Mouse (Mus musculus): ENCODE results near the gene Vmn1r124. TPM values are rescaled to one million over a fixed set of nuclear protein-coding genes. Genes with fewer than 3 reads are reported as not detected.
"Not testable (repeated sequence)": the region's sequence is repeated elsewhere in the genome, so short reads cannot be mapped to it uniquely, and the experiment has no call there.

Vmn1r124 gene
- total RNA-seq (2012; rRNA removed): not detected in 2 replicates

GRCm38 (mm10) chr7:21260517-21260916, at the start of gene Vmn1r124:
Gene Vmn1r124 (minus strand): TSS chr7:21260617.
- H3K4me3 ChIP-seq (ENCODE audit: insufficient read depth in 1 of 2, low read depth in 1 of 2, low read length in 2 of 2, poor library complexity in 1 of 2, severe bottlenecking in 1 of 2); H3K9ac ChIP-seq (ENCODE audit: insufficient read depth, low read depth, low read length, poor library complexity, severe bottlenecking); H3K4me1 ChIP-seq (ENCODE audit: control insufficient read depth in 2 of 2, insufficient read depth in 2 of 2, low read length in 2 of 2, poor library complexity in 1 of 2); H3K36me3 ChIP-seq (ENCODE audit: control insufficient read depth, insufficient read depth, low read length, poor library complexity, severe bottlenecking); H3K27ac ChIP-seq (ENCODE audit: insufficient read depth, low read depth, low read length, poor library complexity, severe bottlenecking); in situ Hi-C loops (cut with MboI; ENCODE audit: low sequenced_read_pairs in 2 of 2, unreplicated experiment in 2 of 2); DNase-seq (ENCODE audit: low read depth, low spot score); H3K9me3 ChIP-seq (ENCODE audit: control insufficient read depth, insufficient read depth, low read depth, low read length): not testable (repeated sequence)

GRCm38 (mm10) chr7:21301367-21301766, 41.0 kb upstream of the Vmn1r124 start, which contains the start of gene Vmn1r126:
Gene Vmn1r126 (minus strand): TSS chr7:21301467.
- H3K4me3 ChIP-seq (ENCODE audit: insufficient read depth in 1 of 2, low read depth in 1 of 2, low read length in 2 of 2, poor library complexity in 1 of 2, severe bottlenecking in 1 of 2); H3K9ac ChIP-seq (ENCODE audit: insufficient read depth, low read depth, low read length, poor library complexity, severe bottlenecking); H3K9me3 ChIP-seq (ENCODE audit: control insufficient read depth, insufficient read depth, low read depth, low read length); H3K4me1 ChIP-seq (ENCODE audit: control insufficient read depth in 2 of 2, insufficient read depth in 2 of 2, low read length in 2 of 2, poor library complexity in 1 of 2); DNase-seq (ENCODE audit: low read depth, low spot score); in situ Hi-C loops (cut with MboI; ENCODE audit: low sequenced_read_pairs in 2 of 2, unreplicated experiment in 2 of 2); H3K27ac ChIP-seq (ENCODE audit: insufficient read depth, low read depth, low read length, poor library complexity, severe bottlenecking); H3K36me3 ChIP-seq (ENCODE audit: control insufficient read depth, insufficient read depth, low read length, poor library complexity, severe bottlenecking): not testable (repeated sequence)

DNA sequence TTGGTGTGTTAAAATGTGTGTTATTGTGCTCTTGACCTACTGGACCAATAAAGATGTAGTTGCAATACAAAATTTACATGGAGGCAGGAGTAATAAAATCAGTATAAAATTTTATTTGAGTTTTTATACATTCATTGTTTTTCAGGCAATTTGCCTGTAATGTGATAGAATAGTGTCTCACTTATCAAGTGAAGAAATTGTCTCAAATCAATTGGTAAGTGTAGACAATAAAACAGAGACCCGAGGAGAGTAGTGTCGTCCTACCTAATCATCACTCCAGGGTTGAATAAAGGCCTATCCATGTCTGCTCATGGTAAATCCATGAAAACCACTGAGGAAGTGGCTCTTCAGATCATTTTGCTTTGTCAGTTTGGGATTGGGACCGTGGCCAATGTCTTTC, 11.5 kb upstream of the Vmn1r124 start, which contains the start of gene Vmn1r125:
Gene Vmn1r125 (plus strand): TSS at position 301 of the 400 bp plus-strand sequence.
- H3K36me3 ChIP-seq (ENCODE audit: control insufficient read depth, insufficient read depth, low read length, poor library complexity, severe bottlenecking); H3K4me3 ChIP-seq (ENCODE audit: insufficient read depth in 1 of 2, low read depth in 1 of 2, low read length in 2 of 2, poor library complexity in 1 of 2, severe bottlenecking in 1 of 2); DNase-seq (ENCODE audit: low read depth, low spot score); H3K4me1 ChIP-seq (ENCODE audit: control insufficient read depth in 2 of 2, insufficient read depth in 2 of 2, low read length in 2 of 2, poor library complexity in 1 of 2); in situ Hi-C loops (cut with MboI; ENCODE audit: low sequenced_read_pairs in 2 of 2, unreplicated experiment in 2 of 2); H3K27ac ChIP-seq (ENCODE audit: insufficient read depth, low read depth, low read length, poor library complexity, severe bottlenecking); H3K9me3 ChIP-seq (ENCODE audit: control insufficient read depth, insufficient read depth, low read depth, low read length); H3K9ac ChIP-seq (ENCODE audit: insufficient read depth, low read depth, low read length, poor library complexity, severe bottlenecking): not testable (repeated sequence)

Other genes with a start within 250 kb of the Vmn1r124 start
- not detected in 2 replicates for gene Vmn1r119, start 248.2 kb downstream of the Vmn1r124 start, total RNA-seq (2012; rRNA removed)
- gene Vmn1r120, start 206.8 kb downstream of the Vmn1r124 start, total RNA-seq (2012; rRNA removed): not detected in 2 replicates
- not detected in 2 replicates for gene Vmn1r121, start 162.1 kb downstream of the Vmn1r124 start, total RNA-seq (2012; rRNA removed)
- gene Vmn1r122, start 126.5 kb downstream of the Vmn1r124 start, total RNA-seq (2012; rRNA removed): not detected in 2 replicates
- not detected in 2 replicates for gene Vmn1r123, start 98.4 kb downstream of the Vmn1r124 start, total RNA-seq (2012; rRNA removed)
- gene Gm5157, start 70.2 kb downstream of the Vmn1r124 start, total RNA-seq (2012; rRNA removed): 0.18 TPM in 1 of 2 replicates, not detected in the other
- gene Vmn1r125, start 11.6 kb upstream of the Vmn1r124 start, total RNA-seq (2012; rRNA removed): not detected in 2 replicates
- gene Vmn1r126, start 40.9 kb upstream of the Vmn1r124 start, total RNA-seq (2012; rRNA removed): not detected in 2 replicates
- not detected in 2 replicates for gene Vmn1r127, start 59.2 kb upstream of the Vmn1r124 start, total RNA-seq (2012; rRNA removed)
- gene Vmn1r128, start 88.8 kb upstream of the Vmn1r124 start, total RNA-seq (2012; rRNA removed): not detected in 2 replicates
- gene Vmn1r129, start 100.7 kb upstream of the Vmn1r124 start, total RNA-seq (2012; rRNA removed): not detected in 2 replicates
- gene Gm6882, start 172.1 kb upstream of the Vmn1r124 start, total RNA-seq (2012; rRNA removed): not detected in 2 replicates